Mouse (Mus musculus): ENCODE measurements around the gene L1td1. TPM values are rescaled to one million over a fixed set of nuclear protein-coding genes. Genes with fewer than 3 reads are reported as not detected.
A peak's percentile ranks its signal among the peaks of the same experiment; 100 is the strongest.
"Not testable (repeated sequence)": the region's sequence is repeated elsewhere in the genome, so short reads cannot be mapped to it uniquely, and the experiment has no call there.

Gene L1td1
- total RNA-seq (2021) = not detected
- long read RNA-seq, experiment 1 = 0 reads
- long read RNA-seq, experiment 2 = 0 reads

DNA sequence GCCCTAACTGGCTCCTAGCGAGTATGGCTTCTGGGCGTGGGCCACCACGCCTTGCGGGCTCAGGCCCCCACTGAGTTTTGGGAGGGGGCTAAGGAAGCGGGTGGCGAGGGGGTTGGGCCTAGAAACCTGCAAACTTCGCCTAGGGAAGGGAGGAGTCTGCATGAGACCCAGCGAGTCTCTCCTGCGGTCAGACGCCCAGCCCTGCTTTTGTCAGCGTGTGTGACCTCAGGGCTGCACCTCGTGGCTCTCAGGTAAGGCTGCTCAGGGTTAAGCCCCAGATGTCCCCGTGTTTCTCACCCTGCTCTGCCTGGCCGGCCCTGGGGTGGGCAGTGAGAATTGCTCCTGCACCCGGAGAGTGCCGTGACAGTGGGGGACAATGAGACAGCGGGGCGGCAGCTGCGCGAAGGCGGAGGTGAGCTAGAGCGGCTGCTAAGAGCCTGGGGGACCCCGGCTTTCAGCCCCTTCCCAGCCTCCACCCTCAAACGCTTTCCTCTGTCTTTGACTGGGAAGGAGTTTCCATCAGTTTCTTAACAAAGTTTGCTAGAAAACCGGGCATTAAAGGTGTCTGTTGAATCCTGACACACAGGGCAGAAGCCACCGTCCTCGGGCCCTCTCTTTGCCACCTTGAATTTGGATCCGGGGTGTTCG, at the start of gene L1td1:
TSS of gene L1td1 (plus strand) at position 145 of the 648 bp plus-strand sequence.
- DNase-seq = no peak

DNA sequence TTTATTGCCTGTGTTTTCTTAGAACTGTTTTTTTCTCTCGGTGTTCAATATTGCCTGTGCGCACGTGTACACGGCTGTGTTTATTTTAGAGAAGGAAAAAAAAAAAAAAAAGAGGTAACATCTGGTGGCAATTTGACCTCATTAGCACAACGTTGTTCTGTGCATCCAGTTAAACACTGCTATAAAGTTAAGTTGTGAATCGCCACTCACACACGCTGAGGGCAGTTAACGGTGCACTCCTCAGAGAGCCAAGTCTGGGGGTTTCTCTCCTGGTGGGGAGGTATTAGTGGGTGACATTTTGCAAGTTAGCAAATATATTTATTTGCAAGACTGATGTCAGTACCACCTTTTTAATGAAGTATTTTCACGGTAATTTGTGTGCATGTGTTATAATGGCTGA, 49.0 kb upstream of the L1td1 start:
- no peak for DNase-seq

DNA sequence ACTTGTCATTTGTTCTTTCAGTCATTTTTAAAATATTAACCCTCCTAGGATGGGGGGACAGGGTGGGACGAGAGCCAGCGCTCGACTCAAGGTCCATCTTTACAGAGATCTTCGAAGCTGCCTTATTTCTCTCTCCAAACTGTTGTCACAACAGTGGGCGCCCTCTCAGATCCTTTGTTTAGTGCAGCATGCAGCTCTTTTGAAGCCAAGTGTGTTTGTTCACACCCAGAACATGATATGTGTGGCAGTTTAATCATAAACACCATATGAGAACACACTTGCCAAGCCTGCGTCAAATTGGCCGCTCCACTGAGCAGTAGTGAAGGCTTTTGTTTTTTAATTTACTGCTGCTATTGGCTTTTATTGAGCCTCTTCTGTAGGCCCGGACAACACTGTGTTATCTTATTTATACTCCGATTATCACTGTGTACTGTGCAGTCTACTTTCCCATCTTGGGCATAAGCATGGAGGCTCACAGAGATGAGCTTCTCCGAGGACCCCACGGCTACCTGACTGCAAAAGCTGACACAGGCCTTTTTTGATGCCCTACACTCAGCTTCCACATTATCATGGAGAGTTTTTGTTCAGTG, 39.8 kb upstream of the L1td1 start:
- no peak for DNase-seq

DNA sequence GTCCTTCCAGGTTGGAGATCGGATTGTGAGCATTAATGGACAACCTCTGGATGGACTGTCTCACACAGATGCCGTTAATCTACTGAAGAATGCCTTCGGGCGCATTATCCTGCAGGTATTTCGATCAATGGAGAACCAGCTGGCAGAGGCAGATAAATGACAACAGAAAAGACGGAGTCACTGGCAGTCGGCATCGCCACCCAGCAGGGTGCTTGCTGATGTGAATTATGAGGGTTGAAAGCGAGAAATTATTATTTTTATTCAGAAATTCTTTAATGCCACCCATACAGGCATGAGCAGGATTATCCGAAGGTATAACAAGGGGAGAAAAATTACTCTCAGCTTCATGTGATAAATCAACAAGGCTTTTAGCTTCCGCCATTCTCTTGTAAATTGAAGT, 38.4 kb upstream of the L1td1 start:
- no peak for DNase-seq

DNA sequence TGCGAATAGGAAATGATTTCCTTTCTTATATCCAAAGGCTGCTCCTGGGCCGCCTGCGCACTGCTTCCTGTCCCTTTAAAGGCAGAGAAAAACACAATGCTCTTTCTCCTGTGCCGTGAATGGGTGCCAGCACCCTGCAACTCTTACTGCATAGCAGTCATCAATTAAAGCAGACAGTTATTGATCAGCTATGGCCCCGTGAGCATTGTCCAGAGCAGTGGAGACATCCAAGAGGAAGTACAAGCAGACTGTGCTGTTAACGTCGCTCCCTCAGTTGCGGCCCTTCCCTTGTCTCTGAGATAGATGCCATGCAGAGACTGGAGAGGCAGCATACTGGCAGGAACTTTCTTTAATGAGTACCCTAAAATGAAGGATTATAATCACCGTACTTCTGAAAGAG, 38.0 kb upstream of the L1td1 start:
- DNase-seq = no peak

DNA sequence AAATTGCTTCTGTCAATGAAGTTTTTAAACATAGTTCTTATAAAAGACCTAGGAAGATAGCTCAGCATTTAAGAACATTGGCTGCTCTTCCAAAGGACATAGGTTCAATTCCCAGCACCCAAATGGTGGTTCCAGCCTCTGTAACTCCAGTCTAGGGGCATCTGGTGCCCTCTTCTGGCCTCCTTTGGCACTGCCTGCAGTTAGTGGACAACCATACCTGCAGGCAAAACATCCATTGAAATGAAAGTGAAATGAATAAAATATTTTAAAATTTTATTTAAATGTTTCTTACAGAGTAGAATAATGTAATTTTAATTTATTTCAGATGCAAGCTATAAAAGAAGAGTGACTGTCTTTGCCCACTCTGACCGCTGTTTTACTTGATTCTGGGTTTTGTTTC, 36.5 kb upstream of the L1td1 start:
- DNase-seq = no peak

DNA sequence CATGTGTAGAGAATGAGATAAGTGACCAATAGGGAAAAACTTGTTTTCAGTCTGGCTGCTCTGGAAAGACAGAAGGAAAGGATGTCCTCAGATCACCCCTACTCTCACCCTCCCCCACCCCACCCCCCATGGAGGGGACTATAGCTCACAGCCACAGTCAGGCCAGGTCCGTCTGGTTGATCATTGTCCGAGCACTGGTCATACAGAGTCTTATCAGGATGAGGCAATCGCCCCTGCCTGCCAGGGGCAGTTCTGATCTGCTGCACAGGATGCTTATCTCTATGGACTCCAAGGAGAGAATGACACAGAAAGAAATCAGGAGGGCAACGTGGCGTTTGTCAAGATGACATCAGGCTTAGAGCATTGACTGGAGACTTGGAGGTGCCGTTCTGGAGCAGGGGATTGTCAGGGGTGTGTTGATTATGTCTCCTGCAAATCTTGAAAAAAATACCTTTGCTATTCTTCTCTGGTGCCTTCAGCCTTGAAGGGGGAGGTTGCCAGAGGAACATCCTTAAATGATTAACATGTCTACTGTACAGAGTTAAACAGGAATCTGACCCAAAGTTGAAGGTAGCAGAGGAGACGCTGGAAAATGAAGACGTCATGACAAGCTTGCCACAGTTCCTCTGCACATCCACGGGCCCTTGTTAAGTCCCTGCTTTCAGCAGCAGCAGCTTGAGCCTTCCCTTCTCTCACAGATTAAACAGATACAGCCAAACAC, 32.9 kb upstream of the L1td1 start:
- DNase-seq = no peak

DNA sequence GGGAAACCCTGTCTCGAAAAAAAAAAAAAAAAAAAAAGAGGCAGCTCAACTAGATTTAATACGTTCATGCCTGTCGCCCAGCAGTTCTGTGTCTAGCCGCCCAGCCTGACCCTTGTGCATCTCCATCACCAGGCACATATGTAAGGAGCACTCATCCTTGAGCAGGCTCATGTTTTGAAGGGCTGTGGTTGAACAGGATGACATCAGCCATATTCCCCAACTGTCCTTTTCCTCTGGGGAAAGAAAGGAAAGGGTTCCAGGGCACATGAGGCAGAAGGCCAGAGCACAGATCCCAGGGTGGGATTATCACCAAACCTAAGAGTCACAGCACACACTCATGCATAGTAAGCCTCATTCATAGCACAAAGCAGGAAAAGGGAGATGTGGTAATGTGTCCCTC, 28.6 kb upstream of the L1td1 start:
- DNase-seq = no peak

DNA sequence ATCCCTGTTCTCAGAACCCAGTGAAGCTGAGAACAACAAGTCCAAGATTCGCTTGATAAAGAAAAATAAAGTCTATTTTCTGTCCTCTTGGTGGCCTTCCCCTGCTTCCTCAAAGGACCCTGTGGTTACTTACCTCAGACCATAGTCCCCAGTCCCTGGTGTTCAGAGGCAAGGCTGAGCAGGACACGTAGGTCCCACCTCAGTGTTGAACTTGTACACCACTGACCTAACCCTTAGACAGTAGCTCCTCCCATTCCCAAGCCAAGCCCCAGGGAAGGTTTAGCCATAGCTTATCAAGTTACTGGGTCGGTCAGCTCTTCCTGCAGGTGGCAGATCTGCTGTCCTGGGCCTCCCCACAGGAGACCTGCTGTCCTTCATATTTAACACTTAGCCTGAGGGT, 27.6 kb upstream of the L1td1 start:
- no peak for DNase-seq

DNA sequence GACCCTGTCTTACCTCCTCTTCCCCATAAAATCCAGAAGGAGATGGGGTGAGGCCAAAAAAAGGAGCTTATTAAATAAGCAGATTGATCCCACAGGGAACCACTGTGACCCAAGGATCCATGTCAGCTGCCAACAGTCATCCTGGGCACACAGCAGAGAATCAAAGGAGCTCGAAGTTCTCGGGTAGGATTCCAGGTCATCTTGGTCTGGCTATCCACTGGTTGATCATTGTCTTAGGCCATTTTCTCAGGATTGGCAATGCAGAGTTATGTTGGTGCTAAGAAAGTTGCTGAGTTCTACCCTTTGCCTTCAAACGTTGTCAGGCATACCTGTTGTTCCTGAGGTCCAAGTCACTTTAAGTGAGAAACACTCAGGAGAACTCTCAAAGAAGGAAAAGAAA, 26.4 kb upstream of the L1td1 start:
- no peak for DNase-seq

DNA sequence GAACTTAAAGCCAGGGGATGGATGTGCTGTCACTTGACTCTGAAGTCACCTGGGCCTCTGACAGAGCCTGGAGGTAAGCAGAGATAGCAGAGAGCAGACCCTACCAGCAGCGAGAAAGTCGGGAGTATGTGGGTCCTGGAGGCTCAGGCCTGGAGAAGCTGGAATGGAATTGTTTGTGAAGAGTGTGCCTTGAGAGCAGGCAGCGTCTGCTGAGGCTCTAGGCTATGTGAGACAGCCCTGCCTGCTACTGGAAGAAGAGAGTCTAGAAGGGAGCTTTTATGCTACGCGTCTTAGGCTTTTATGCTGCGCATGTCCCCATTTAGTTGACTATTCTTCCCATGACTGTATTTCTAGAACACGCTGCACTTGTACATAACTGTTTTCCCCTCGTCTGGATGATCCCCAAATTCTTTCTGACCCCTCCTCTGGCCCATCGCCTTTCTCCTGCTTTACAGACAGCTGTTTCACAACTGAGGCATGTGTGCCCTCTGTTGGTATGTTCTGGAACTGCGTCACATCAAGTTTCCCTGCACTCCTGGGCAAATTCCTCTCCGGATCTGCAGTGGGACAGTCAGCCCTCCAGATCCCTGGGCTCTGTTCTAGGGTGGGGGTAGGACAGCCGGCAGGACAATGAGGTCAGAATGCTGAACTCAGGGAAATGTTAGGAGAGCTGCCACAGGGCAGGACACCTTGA, 24.2 kb upstream of the L1td1 start:
- peak; percentile 21 for DNase-seq

DNA sequence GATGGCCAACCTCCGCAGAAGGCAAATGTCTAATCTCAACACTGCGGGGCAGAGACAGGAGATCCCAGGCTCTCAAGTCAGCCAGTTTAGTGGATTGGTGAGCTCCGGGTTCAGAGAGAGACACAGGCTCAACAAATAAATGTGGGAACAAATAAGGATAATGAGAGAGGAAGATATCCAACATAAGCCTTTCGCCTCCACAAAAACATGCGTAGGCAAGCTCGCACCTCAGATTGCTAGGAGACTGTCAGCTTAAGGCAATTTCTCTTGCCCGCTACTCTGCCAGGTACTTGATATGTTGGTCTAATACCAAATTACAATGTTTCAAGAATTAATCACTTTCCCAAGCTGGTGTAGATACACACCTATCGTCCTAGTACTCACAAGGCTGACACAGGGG, 15.6 kb upstream of the L1td1 start:
- no peak for DNase-seq

DNA sequence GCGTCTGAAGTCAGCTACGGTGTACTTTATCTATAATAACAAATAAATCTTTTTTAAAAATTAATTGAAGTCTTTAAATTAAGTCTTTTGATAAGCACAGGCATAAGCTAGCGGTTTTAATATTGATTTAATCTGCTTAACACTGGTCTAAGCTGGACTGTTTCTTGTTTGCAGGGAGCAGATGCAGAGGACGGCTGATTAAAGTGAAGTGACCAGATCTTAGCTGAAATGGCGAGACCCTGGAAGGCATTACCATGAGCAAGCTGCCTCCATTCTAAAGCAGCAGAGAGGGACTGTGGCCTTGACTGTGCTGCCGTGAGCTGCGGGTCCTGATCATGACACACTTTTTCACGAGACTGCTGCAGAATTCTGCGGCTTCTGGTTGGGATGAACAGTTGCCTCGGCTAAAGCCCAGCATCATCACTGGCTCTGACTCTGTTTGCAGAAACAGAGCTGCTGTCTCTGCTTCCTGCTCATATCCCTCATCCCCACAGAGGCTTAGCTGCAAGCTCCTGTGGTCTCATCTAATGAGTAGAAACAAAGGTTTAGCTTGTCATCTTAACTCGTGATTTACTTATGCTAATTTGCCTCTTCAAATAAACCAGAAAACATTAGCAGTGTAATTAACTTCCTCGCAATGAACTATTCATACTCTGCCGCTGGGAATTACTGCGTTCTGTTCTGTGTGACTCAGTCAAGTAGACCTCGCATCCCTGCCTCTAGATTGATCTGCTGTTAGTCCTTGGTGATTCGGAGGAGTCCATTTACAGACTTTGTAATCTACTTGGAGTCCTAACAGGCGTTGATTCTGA, 8.6 kb upstream of the L1td1 start:
- DNase-seq = no peak

DNA sequence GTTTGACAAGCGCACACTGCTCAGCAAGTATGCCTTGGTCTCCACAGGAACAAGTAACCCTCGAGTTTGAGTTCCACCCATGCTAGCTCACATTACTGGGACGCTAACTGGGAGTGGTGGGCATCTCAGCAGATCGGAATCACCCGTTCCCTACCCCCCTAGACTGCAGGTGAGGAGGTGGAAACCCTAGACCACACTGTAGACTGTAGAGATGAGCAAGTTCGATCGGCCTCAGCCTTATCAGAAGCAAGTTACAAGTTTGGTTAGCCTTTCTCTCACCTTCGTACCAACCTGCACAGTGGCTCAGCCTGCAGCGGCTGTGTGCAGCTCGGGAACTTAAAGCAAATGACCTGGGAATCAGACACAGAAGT, 8.0 kb upstream of the L1td1 start:
- no peak for DNase-seq

DNA sequence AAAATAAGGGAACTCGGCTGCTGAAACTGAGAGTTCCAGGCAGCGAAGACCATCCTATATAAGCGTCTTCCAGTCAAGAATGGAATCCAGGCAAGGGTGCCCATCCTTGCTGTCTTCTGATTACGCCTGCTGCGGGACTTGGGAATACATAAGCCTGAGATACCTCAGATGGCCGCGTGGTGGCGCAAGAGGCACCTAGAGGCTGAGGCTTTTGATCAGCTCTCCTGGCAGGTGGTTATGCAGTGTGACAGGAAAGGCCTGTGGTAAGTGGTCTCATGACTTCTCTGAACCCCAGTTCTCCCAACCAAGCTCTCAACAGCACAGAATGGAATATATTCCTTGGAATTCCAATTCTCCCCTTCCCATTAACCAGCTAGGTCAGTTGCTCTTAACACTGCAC, 4.1 kb upstream of the L1td1 start:
- peak; percentile 11 for DNase-seq

DNA sequence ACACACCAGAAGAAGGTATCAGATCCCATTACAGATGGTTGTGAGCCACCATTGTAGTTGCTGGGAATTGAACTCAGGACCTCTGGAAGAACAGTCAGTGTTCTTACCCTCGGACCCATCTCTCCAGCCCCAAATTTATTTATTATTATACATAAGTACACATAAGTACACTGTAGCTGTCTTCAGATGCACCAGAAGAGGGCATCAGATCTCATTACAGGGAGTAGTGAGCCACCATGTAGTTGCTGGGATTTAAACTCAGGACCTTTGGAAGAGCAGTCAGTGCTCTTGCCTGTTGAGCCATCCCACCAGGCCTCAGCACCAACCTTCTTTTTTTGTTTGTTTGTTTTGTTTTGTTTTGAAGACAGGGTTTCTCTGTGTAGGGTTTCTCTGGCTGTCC, 1.9 kb upstream of the L1td1 start:
- DNase-seq = not testable (repeated sequence)

DNA sequence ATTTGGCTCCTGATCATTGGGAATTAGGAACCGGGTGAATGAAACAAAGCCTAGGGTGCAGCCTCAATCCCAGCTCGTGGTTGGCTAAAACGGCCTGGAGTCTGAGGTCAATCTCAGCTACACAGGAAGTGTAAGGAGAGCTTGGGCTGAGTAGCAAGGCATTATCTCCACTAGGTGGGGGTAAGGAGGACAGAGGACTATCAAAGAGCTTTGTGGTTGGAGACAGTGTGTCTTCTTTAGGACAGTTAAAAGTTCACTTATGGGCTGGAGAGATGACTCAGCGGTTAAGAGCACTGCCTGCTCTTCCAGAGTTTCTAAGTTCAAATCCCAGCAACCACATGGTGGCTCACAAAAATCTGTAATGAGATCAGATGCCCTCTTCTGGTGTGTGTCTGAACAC, 1.1 kb upstream of the L1td1 start:
- DNase-seq = no peak

DNA sequence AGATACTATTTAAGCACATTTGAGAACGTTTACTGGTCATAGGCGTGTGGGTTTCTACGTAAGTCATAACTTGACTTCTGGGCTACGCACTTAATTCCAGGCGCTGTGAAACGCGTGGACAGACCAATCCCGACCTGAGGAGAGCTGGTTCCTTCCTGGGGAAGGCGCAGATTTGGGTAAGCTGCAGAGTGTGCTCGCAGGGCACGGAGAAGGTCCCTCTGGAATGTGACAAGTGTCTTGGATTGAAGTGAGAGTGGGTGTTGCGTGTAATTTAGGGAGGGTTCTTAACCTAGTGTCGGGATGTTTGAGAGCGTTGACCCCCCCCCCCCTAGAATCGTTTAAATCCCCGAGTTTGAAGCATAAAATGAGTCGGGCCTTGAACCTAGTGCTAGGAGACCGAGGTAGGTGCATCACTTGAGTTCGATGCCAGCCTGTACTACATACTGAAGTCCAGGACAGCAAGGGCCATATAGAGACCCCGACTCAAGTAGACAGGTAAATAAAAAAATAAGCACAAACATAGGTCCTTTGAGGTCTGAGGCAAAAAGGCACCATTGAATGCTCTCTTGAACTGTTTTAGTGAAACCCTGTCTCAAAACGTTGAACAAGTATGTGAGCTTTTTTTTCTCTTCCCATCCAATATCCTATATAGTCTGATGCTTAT, 893 bp downstream of the L1td1 start:
- DNase-seq = no peak

DNA sequence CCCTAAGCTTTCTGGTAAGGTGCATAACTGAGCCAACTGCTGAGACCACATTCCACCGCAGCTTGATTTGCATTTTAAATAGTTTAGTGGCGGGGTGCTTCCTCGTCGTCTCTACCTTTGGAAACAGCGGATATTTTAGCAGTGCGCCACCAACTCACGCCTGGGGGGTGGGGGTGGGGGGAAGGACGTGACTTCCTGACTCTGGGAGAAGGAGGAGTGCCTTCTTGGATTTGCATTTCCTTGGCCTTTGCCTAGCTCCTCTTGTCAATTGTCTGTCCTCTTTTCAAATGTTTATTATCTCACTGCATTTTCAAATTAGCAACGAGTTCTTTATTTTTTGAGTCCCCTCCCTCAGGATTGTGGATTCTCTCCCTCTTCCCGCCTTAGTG, 1.4 kb downstream of the L1td1 start:
- no peak for DNase-seq

DNA sequence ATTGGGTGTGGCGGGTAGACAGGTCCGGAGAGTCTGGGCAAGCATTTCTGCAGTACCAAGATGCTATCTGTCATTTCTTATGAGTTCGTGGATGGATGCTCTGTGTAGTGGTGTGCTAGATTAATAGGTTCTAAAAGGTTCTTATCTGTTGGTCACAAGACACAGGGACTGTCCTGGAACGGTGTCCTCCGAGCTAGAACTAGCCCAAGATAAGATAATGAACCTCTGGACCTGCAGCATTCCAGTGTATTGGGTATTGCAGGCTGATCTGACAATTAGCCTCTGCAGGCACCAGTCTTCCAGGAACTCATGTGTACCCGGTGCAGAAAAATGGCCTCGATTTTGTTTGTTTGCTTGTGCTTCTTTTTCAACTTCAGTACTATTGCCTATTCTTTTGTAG, 2.2 kb downstream of the L1td1 start:
- no peak for DNase-seq

DNA sequence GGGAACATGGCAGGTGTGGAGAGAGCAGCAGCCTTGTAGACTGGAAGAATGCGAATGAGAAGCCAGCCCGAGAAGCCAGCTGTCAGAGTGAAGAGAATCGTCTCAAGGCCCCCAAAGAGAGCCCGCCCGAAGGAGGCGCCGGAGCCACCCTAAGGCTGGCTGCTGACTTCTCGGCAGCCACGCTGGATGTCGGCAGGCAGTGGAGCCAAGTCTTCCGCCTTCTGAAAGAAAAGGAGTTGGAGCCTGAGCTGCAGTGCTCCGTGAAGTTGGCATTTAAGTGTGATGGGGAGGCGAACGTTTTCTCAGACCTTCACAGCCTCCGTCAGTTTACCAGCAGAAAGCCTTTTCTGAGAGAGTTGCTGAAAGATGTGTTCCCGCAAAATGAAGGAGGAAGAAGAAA, 7.1 kb downstream of the L1td1 start:
- no peak for DNase-seq

DNA sequence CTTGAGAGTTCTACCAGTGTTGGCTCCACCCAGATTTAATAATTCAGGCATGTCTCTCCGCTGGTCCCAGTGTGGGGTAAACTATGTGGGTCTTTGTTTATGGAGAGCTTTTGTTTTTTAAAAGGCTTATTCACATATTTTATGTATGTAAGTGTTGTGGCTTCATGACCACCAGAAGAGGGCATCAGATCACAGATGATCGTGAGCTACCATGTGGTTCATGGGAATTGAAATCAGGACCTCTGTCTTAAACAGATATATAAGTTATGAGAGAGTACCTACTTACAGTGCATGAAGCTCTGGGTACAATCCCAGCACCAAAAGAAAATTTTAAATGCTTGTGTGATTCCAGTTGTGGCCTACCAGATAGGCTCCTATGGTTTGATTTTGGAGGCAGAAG, 13.2 kb downstream of the L1td1 start:
- DNase-seq = no peak

Measured in gastrocnemius, postnatal 25 days (tissue).